Mouse (Mus musculus): ENCODE measurements at regions not wholly inside any gene's neighbourhood (a gene's known extent, or its start where the extent isn't known, plus 50 kb on each side); places are given as distances from the start of the nearest gene placed in this dataset.

DNA sequence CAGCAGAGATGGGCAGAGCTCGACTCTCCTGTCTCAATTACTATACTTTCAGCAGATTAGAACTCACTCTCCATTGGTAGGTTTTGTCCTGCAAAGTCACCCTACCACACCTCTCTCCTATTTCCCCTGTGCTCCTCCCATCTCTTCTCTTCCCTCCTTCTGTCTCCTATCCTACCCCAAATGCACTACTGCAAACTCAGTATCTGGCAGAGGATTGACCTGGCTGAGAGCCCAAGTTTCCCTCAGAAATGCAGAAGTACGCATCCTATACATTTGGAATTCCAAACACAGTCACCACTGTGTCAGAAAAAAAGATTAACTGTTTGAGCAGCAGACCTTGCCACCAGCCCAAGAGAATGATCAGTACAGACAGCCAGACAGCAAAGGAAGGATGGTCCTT lies 163.4 kb downstream of the Rpl10-ps3 start:
- no peak overlapping the region for H3K9ac ChIP-seq
- no peaks in the 10 kb centered on the region; the same call in 1 of the 2 replicates for H3K9me3 ChIP-seq
- 0 out of 2 replicates have a peak, but pooled peaks cover 2% of the 10 kb centered on the region for H3K27me3 ChIP-seq
- H3K4me2 ChIP-seq, result no peak overlapping the region
- WGBS, result 56% methylated on average over 2 of the region's 2 CpGs
- no peak overlapping the region for H3K27ac ChIP-seq
- no peak for ATAC-seq (ENCODE audit: insufficient number of reproducible peaks, insufficient read depth, low FRiP score, low TSS enrichment, low read depth)
- 0 out of 2 replicates have a peak, but pooled peaks cover 7% of the 10 kb centered on the region for H3K4me1 ChIP-seq
- no peak overlapping the region for H3K4me3 ChIP-seq
- H3K36me3 ChIP-seq, result no peaks in the 10 kb centered on the region

DNA sequence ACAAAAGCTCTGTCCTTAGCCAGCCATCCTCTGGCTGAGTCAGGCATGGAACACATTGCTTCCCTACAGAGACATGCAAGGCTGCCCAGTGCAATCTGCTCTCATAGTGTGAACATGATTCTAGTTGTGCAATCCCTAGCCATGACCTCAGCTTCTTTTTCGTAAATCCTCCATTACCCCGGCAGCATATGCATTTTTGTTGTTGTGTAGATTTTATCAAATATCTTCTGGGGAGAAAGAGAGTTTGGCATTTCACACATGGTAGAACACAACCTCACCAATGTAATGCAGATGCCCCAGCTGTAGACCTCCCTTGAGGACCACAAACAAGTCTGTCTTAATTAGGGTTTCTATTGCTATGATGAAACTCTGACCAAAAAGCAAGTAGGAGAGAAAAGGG lies 168.6 kb downstream of the Rpl10-ps3 start:
- Histone ChIP-seq H3K4me1 (peaks cover 7% of the 10 kb centered on the region; the same call in 1 of the 2 replicates), H3K27me3 (0 out of 2 replicates have a peak, but pooled peaks cover 2% of the 10 kb centered on the region), H3K9me3 (no peaks in the 10 kb centered on the region; the same call in 1 of the 2 replicates), H3K9ac (no peak overlapping the region), H3K4me3 (no peak overlapping the region), H3K4me2 (no peak overlapping the region), H3K36me3 (no peaks in the 10 kb centered on the region), H3K27ac (no peak overlapping the region)
- ATAC-seq (ENCODE audit: insufficient number of reproducible peaks, insufficient read depth, low FRiP score, low TSS enrichment, low read depth), result no peak
- WGBS, result 83% methylated on average over 2 of the region's 2 CpGs

DNA sequence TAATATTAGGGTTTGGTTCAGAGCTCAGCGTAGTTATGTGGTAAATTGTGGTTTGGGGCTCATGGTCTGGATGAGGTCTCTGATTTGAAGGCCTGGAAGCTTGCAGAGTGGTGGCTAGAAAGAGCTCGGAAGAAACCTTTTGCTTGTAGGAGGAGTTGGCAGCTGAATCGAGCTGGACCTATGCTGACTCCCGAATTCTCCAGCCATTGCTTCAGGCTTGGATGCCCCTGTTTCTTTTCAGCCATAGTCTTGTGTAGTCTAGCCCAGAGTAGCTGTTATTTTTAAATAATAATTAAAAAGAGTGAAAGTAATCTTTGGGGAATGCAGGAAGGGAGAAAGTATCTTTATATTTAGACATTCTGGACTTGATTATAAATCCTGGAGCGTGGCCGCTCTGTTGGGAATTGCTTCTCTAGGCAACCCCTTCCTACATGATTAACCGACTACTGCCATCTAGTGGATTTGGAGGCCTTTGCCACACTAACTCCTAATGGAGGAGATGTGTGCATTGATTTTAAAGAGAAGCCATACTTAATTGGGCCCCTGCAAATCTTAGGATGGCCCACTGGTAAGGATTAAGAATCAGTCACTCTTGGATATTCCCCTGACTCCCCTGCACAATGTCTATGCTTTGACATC lies 172.8 kb downstream of the Rpl10-ps3 start:
- Histone ChIP-seq H3K36me3 (no peaks in the 10 kb centered on the region), H3K4me2 (peak overlapping the region; percentile 50), H3K9ac (no peak overlapping the region), H3K27ac (peak overlapping the region; percentile 51; the same call in 1 of the 2 replicates), H3K27me3 (no peaks in the 10 kb centered on the region), H3K9me3 (no peaks in the 10 kb centered on the region; the same call in 1 of the 2 replicates), H3K4me3 (peak overlapping the region; percentile 20; the same call in 1 of the 2 replicates), H3K4me1 (peaks cover 6% of the 10 kb centered on the region; the same call in 1 of the 2 replicates)
- 17% methylated on average over 7 of the region's 7 CpGs for WGBS
- 0 out of 2 replicates have a peak, but pooled peaks have one; percentile 43 for ATAC-seq (ENCODE audit: insufficient number of reproducible peaks, insufficient read depth, low FRiP score, low TSS enrichment, low read depth)

DNA sequence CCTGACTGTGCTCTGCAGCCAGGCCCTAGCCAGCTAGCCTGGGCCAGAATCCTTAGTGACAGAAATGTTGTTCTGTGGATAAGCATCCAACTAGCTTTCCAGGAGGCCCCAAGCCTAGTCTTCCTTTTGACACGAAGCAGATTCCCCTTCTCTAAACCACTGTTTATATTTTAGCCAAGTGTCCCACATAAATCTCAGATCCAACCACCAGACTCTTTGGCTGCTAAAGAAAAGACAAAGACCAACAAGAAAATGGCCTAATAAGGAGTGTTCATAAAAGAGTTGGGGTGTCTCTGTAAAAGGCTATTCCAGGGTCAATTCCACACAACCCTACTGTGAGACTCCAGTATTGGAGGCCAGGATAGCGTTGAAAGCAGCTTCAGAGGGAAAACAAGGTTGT lies 173.6 kb downstream of the Rpl10-ps3 start:
- no peak overlapping the region for H3K4me3 ChIP-seq
- H3K27ac ChIP-seq, result peak overlapping the region; percentile 51; the same call in 1 of the 2 replicates
- no peaks in the 10 kb centered on the region for H3K27me3 ChIP-seq
- ATAC-seq (ENCODE audit: insufficient number of reproducible peaks, insufficient read depth, low FRiP score, low TSS enrichment, low read depth), result no peak
- no peak overlapping the region for H3K9ac ChIP-seq
- peaks cover 6% of the 10 kb centered on the region; the same call in 1 of the 2 replicates for H3K4me1 ChIP-seq
- no peaks in the 10 kb centered on the region for H3K9me3 ChIP-seq
- WGBS, result 77% methylated on average over 2 of the region's 2 CpGs
- no peak overlapping the region for H3K4me2 ChIP-seq
- H3K36me3 ChIP-seq, result no peaks in the 10 kb centered on the region

DNA sequence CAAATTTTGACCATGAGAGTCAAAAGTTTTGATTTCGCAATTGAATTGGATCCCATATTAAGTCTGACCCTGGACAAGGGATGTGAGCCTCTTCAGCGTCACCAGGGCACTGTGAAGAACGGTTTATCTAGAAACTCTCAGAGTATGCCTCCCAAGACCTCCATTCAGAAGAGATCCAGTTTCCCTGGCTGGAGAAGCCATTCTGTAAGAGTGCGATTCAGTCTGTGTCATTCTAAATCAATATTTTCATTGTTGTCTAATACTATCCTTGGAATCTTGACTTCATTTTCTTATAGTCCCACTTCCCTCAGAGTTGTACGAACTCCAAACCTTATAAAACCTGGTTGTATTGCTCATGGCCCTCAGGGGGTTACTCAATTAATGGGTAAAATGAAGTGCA lies 174.1 kb downstream of the Rpl10-ps3 start:
- Histone ChIP-seq H3K36me3 (no peaks in the 10 kb centered on the region), H3K9me3 (no peaks in the 10 kb centered on the region), H3K4me3 (no peak overlapping the region), H3K4me1 (peaks cover 6% of the 10 kb centered on the region; the same call in 1 of the 2 replicates), H3K27me3 (no peaks in the 10 kb centered on the region), H3K4me2 (no peak overlapping the region), H3K9ac (no peak overlapping the region), H3K27ac (no peak overlapping the region)
- ATAC-seq (ENCODE audit: insufficient number of reproducible peaks, insufficient read depth, low FRiP score, low TSS enrichment, low read depth), result no peak
- WGBS, result 89% methylated on average over 5 of the region's 5 CpGs

DNA sequence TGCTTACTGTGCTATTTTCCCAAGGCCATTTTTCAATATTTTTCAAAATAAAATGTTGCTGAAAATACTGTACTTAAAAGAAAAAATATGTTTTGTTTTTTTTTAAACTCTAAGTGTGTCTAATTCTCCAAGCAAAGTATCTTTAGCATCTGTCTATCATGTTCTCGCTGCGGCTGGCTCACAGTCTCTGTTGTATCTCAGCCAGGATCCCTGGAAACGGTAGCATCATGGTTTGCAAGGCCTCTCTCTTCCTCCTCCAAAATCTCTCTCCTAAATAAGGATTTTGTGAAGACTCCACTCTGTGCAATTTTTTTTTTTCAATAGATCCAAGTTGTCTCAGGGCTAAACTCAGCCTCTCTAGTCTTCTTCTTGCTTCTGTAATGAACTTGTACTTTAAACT lies 190.2 kb downstream of the Rpl10-ps3 start:
- Histone ChIP-seq H3K36me3 (no peaks in the 10 kb centered on the region), H3K4me2 (no peak overlapping the region), H3K27me3 (no peaks in the 10 kb centered on the region), H3K9me3 (no peaks in the 10 kb centered on the region), H3K4me1 (no peaks in the 10 kb centered on the region), H3K4me3 (no peak overlapping the region), H3K27ac (no peak overlapping the region), H3K9ac (no peak overlapping the region)
- 73% methylated on average over 3 of the region's 3 CpGs for WGBS
- no peak for ATAC-seq (ENCODE audit: insufficient number of reproducible peaks, insufficient read depth, low FRiP score, low TSS enrichment, low read depth)

DNA sequence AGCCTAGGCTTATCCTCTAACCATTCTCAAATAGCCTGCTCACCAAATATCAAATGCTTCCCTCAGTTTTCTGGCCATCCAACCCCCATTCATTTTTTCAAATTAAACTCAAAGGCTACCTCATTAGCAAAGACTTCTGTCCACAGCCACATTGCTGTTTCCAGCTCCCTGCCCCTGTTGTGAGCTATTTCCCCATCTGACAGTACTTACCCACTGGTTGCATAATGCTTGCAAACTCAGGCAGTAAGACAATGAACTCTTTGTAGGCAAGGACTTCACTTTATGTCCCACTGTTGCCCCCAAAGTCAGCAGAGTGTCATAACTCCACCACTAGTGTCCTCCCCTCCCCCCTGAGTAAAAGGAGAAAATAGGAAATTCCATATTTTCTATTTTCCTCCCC lies 194.7 kb downstream of the Rpl10-ps3 start:
- peaks cover 9% of the 10 kb centered on the region; the same call in 1 of the 2 replicates for H3K4me1 ChIP-seq
- H3K27me3 ChIP-seq, result no peaks in the 10 kb centered on the region
- H3K9me3 ChIP-seq, result no peaks in the 10 kb centered on the region
- H3K27ac ChIP-seq, result no peak overlapping the region
- no peak for ATAC-seq (ENCODE audit: insufficient number of reproducible peaks, insufficient read depth, low FRiP score, low TSS enrichment, low read depth)
- H3K36me3 ChIP-seq, result no peaks in the 10 kb centered on the region
- no peak overlapping the region for H3K4me3 ChIP-seq
- H3K9ac ChIP-seq, result no peak overlapping the region
- no peak overlapping the region for H3K4me2 ChIP-seq

DNA sequence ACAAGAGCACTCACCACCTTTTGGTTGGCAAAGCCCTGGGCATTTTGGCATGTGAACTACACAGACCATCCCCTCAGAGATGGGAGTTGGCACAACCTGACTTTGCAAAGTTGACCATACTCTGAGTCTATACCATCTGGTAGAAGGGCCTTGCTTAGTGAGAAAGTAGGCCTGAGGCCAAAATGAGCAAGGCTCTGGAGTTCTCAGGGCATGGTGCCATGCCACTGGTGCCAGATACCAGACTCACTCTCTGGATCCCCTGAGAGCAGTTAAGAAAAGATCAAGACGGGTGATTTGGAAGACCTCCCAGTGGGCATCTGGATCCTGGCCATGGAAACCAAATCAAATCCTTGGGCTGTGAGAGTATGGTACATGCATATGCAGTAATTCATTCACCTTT lies 202.0 kb downstream of the Rpl10-ps3 start:
- no peaks in the 10 kb centered on the region for H3K9me3 ChIP-seq
- no peaks in the 10 kb centered on the region for H3K36me3 ChIP-seq
- H3K4me2 ChIP-seq, result no peak overlapping the region
- H3K27ac ChIP-seq, result peak overlapping the region; percentile 72; the same call in 1 of the 2 replicates
- no peaks in the 10 kb centered on the region for H3K27me3 ChIP-seq
- no peak overlapping the region for H3K4me3 ChIP-seq
- WGBS, result 36% methylated on average over 1 of the region's 1 CpGs
- ATAC-seq (ENCODE audit: insufficient number of reproducible peaks, insufficient read depth, low FRiP score, low TSS enrichment, low read depth), result no peak
- H3K9ac ChIP-seq, result no peak overlapping the region
- H3K4me1 ChIP-seq, result peaks cover 36% of the 10 kb centered on the region

DNA sequence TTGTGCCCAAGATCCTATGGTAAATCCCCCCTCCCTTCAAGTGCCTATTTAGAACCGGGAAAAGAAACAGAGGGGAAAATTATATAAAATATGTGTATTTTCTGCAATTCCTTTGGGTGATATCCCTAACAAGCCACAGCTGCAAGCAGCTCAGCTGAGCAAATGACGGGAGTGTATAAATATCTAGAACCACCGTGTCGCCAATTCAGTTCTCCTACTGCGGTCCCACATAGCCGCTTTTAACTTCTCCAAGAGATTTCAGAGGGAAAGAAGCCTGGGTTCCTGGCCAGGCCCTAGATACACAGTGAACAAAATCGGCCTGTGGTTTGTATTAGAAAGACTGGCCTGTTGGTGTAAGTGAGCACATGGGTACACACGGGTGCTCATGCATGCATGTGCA lies 202.7 kb downstream of the Rpl10-ps3 start:
- H3K27me3 ChIP-seq, result no peaks in the 10 kb centered on the region
- H3K27ac ChIP-seq, result peak overlapping the region; percentile 72
- H3K4me2 ChIP-seq, result no peak overlapping the region
- WGBS, result 49% methylated on average over 8 of the region's 8 CpGs
- no peaks in the 10 kb centered on the region for H3K9me3 ChIP-seq
- no peak overlapping the region for H3K9ac ChIP-seq
- no peak for ATAC-seq (ENCODE audit: insufficient number of reproducible peaks, insufficient read depth, low FRiP score, low TSS enrichment, low read depth)
- H3K4me3 ChIP-seq, result no peak overlapping the region
- no peaks in the 10 kb centered on the region for H3K36me3 ChIP-seq
- H3K4me1 ChIP-seq, result peaks cover 36% of the 10 kb centered on the region

DNA sequence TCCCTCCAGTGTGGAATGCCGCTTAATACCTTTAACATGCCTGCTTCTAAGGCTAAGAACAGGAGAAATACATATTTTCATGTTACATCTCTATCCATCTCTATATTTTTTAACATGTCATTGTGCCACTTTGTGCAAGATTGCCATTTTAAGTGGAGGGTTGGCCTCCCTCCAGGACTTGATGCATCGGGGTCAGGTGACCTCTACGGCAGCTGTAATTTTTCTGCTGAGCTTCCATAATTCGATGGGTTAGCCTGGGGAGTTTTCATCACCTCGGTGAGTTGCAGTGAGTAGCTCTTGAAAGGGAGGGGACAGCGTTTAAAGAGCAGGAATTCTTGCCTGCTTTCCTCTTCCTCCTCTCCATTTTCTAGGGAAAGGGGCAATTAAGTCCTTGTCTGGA lies 203.6 kb downstream of the Rpl10-ps3 start:
- H3K27me3 ChIP-seq, result no peaks in the 10 kb centered on the region
- H3K9me3 ChIP-seq, result no peaks in the 10 kb centered on the region
- H3K4me1 ChIP-seq, result peaks cover 36% of the 10 kb centered on the region
- no peaks in the 10 kb centered on the region for H3K36me3 ChIP-seq
- peak overlapping the region; percentile 66; the same call in 1 of the 2 replicates for H3K27ac ChIP-seq
- no peak overlapping the region for H3K9ac ChIP-seq
- no peak overlapping the region for H3K4me3 ChIP-seq
- 42% methylated on average over 6 of the region's 6 CpGs for WGBS
- ATAC-seq (ENCODE audit: insufficient number of reproducible peaks, insufficient read depth, low FRiP score, low TSS enrichment, low read depth), result no peak
- H3K4me2 ChIP-seq, result no peak overlapping the region

DNA sequence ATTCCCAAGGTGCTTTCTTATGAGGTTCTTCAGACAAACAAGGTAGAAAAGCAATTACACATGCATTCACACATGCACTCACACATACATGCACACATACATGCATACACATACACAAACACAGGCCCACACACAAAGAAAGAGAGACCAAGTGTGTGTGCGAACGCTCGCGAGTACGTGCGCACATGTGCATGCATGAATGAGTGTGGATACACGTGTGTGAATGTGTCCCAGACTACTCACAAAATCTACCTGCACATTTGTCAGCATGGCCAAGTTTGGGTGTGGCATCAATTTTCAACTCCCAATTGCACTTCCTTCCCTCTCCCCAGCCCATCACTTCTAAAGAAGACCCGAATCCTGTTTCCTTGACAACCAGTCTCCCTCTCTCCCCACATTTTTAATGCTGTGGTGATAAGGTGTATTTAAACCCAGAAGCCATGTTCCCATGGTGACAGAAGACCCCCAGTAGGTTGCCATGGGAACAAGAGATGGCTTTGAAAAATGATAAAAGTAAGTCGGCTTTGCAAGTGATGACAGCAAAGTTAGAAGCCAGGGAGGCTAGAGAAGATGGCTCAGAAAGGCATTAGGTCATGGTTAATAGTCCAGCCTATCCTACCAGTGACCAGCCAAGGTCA lies 206.3 kb downstream of the Rpl10-ps3 start:
- Histone ChIP-seq H3K4me2 (no peak overlapping the region), H3K27ac (no peak overlapping the region), H3K4me1 (peaks cover 28% of the 10 kb centered on the region), H3K27me3 (no peaks in the 10 kb centered on the region), H3K36me3 (no peaks in the 10 kb centered on the region), H3K9ac (no peak overlapping the region), H3K9me3 (no peaks in the 10 kb centered on the region), H3K4me3 (no peak overlapping the region)
- no peak for ATAC-seq (ENCODE audit: insufficient number of reproducible peaks, insufficient read depth, low FRiP score, low TSS enrichment, low read depth)
- WGBS, result 91% methylated on average over 9 of the region's 9 CpGs

DNA sequence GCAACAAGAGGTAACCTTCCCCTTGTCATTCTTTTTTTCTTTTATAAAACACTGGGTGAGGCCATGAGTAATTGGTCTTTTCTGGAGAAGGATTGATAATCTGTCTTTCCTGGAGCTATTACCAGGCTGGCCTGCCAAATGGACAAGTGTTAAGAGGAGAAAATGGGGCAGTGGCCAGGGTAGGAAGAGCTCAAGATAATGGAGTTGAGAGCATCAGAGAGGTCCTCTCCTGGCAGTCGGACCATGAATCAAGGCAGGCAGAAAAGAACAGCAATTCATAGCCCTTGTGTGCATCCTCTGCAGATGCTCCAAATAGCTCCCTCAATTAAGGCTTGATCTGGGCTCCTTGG lies 208.2 kb downstream of the Rpl10-ps3 start:
- no peak overlapping the region for H3K9ac ChIP-seq
- 77% methylated on average over 1 of the region's 1 CpGs for WGBS
- no peak overlapping the region for H3K4me3 ChIP-seq
- peaks cover 11% of the 10 kb centered on the region for H3K4me1 ChIP-seq
- H3K27me3 ChIP-seq, result no peaks in the 10 kb centered on the region
- no peak overlapping the region for H3K4me2 ChIP-seq
- H3K36me3 ChIP-seq, result no peaks in the 10 kb centered on the region
- ATAC-seq (ENCODE audit: insufficient number of reproducible peaks, insufficient read depth, low FRiP score, low TSS enrichment, low read depth), result no peak
- no peak overlapping the region for H3K27ac ChIP-seq
- H3K9me3 ChIP-seq, result no peaks in the 10 kb centered on the region
